Mouse (Mus musculus): ENCODE measurements around the gene Ing5.
"Not testable (repeated sequence)": the region's sequence is repeated elsewhere in the genome, so short reads cannot be mapped to it uniquely, and the experiment has no call there.

Gene Ing5

DNA sequence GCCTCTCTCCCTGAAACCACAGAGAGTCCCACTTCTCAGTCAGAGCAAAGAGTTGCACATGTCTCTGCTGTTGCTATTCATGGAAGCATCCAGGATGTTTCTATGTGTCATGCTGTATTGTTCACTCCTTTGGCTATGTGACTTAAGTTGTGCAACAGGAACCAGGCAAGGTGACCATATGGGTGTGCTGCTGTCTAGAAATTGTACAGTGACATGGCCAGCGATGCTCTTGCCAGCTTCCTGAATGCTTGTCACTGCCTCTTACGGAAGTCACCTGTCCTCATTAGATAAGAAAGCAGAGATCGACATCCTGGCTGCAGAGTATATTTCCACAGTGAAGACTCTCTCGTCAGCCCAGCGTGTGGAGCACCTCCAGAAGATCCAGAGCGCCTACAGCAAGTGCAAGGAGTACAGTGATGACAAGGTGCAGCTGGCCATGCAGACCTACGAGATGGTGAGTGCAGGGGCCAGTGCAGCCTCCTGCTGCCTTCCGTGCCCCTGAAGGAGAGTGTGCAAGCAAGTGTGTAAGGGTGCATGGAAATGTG, 7.8 kb downstream of the Ing5 start:
- DNase-seq (ENCODE audit: low spot score), result no peak

DNA sequence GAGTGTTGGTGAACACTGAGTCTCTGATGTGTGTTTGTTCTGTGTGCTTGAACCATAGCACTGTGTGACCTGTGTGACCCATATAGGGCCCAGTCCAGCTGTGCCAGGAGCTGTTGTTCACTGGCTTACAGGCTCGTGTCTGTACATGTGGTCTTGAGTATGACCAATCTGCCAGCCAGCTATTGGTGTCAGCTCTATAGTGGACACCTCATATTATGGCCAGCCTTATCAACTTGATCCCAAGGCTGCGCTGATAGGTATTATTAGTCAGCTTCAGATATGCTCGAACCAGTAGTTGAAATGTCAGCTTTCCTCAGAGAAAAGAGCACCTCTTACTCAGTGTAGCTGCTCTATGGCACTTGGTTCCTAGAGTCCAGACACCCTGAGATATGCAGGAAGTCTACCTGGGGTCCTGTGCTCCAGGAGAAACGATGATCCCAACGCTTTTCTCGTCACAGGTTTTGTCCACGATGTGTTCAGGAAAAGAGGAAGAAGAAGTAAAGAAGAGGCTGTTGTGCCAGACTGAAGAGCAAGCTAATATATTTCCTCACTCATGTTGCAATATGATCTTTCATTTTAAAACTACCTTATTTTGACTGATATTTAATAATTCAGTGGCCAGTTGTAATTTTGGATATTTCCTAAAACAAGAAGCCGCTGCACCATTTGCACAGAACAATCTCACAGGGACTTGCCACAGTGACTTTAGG, 14.2 kb downstream of the Ing5 start:
- no peak for DNase-seq (ENCODE audit: low spot score)

DNA sequence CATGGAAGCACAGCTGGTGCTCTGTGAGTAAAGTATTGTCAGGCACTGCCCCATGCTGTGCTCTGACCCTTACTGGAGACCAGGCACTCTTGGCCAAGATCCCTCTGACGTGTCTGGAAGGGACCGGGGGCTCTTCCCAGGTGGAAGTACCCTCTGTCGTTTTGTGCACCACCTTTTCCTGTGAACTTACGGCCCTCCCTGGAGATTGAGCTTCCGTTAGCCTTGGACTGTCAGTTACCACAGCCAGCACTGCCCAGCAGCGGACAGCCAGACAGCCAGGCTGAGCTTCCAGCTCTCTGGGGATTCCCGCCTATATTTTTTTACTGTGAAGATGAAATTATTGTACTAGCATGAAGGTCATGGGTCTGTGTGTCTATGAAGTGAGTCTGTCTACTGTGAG, 15.0 kb downstream of the Ing5 start:
- no peak for DNase-seq (ENCODE audit: low spot score)

DNA sequence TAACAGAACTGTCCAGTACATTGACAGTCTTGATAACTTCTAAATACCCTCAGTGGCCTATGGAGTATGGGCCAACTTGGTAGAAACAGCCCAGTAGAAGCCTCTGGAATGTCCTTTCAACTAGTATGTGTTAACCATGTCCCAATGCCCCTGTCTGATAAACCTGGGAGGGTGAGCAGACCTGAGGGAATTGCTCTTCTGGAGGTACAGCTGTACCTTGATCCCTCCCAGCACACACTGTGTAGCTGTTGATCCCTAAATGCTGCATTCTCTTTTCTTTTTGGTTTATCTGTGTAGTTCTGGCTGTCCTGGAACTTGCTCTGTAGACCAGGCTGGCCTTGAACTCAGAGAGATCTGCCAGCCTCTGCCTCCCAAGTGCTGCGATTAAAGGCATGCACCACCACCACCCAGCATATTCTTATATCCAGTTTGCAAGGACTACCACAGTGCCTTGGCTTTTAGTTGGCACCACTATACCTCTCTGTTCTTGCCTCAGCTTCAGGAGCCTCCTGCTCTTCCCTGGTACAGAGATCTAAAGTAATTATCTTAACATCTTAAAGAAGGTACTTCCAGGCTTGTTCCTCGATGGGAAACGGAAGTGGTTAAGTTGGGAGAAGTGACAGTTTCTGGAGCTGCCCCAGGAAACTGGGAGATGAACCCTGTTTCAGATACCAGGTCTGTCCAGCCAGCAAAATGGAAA, 20.2 kb downstream of the Ing5 start:
- no peak for DNase-seq (ENCODE audit: low spot score)

DNA sequence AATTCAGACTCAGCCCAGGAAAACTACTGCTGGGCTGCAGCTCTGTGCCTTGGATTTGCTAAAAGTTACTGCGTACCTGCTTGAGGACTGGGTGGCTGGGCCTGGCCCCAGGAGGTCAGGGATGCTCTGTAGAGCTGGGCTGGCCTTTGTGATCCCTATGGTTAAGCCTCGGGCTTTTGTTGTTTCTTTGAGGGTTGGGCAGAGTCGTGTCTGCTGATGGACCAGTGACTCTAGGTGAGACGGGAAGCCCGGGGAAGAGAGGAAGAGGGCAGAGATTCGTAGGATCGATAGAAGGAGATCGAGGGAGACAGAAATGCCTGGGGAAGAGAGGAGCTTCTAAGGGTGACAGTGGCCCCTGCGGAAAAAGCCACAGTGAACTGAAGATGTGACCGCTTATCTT, 20.8 kb downstream of the Ing5 start, which contains the start of gene D2hgdh:
TSS of gene D2hgdh (plus strand) at position 301 of the 400 bp plus-strand sequence.
- DNase-seq (ENCODE audit: low spot score), result no peak

DNA sequence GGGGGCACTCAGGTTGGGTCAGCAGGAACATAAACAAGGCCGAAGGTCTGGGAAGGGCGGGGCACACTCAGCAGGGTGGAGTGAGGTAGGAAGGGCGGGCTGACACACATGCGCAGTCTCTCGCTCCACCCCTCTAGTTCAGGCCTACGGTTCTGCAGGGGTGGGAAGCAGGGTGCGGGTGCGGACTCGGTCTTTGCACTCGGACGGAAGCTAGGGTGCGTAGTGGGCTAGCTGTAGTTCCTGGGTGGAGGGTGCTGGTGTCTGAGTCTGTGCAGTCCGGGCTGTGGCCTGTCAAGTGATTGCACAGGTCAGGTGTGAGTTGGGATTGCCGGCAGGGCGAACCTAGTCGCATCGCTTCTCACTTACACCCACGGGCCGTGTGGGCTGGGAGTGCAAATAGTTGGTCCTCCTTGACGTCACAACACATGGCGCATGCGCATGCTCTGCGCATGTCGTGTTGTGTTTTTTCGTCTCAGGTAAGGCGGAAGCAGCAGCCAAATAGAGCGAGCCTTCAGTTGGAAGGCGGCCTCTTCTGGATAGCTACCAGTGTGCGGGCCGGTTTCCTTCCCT, 21.4 kb downstream of the Ing5 start:
- DNase-seq (ENCODE audit: low spot score), result peak; percentile 90

DNA sequence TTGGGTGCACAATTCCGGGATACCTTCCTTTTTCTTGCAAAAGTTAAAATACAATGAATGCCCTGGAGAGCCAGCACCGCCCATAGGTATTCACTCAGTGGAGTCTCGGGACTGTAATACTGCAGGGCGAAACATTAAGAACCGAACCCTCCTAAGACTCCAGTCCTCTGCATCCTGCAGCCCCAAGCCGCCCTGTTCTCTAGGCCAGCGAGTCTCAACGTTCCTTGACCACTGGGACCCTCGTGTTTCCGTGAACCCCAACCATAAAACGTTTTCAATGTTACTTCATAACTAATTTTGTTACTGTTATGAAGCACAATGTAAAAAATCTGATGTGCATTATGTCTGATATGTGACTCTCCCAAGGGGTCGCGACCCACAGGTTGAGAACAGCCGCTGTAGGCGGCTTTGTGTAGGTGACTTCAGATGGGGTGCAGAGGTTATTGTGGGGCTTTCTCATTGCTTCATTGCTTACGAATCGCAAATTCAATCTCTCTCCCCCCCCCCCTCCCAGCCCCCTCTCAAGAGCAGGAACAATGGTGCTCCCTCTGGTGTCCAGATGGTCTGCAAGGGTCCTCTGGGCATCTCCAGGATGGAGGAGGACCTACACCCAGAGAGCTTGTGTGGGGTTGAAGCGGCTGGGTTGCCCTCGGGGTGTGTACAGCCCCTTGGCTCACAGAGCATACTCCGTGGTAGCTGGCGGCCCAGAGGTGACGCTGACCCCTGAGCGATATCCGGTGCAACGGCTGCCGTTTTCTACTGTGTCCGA, 22.2 kb downstream of the Ing5 start:
- peak; percentile 42 for DNase-seq (ENCODE audit: low spot score)

DNA sequence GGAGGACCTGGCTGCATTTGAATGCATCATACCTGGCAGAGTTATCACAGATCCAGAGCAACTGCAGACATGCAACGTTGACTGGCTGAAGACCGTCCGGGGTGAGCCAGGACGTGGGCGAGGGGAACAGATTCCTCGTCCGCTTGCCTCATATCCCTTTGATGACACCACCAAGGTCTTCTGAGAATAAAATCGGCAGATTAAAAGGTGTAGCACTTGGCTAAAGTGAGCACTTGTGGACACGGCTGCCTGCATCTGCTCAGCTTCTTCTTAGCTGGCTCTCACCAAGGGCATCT, 22.7 kb downstream of the Ing5 start:
- no peak for DNase-seq (ENCODE audit: low spot score)

DNA sequence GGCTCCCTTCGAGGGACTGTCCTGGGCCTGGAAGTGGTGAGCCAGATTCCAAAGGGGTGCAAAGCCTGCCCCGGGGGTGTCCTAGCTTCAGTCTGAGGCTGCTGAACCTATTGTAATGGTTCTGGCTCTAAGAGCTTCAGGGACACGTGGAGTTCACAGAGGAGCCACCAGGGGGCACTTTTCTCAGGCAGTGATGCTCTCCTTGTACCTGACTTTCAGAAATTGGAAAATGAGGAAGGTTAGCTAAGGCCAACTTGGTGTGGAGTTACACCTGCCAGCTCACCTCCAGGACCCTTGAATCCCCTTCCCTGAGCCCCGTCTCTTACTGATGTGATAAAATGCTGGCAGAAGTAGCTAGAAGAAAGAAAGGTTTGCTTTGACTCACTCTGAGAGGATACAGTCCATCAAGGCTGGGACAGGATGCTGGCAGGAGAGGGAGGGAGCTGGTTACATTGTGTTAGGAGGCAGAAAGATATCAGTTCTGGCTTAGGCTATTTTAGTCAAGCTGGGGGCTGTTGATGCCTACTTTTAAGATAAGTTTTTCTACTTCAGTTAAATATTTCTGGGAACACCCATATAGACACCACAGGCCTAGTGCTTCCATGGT, 29.1 kb downstream of the Ing5 start:
- DNase-seq (ENCODE audit: low spot score), result not testable (repeated sequence)

DNA sequence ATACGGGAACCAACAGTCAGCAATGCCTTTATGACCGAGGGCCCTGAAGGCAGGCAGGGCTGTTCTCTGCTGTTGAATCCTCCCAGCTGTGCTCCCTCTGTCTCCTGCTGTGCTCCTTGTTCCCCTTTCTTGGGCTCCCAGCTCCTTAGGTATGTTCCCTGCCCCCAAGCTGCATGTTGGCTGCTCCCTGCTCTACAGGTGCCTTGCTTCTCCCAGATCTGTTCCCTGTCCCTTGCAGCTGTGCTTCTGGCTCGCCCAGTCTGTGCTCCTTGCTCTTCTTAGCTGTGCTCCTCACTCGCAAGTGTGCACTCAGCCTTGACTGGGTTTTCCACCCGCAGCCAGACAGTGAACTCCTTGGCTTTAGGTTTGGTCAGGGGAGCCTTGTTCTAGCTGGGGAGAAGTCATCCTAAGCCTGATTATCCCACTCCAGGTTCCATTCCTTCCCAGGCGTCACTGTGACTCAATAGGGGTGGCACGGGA, 30.9 kb downstream of the Ing5 start:
- no peak for DNase-seq (ENCODE audit: low spot score)

DNA sequence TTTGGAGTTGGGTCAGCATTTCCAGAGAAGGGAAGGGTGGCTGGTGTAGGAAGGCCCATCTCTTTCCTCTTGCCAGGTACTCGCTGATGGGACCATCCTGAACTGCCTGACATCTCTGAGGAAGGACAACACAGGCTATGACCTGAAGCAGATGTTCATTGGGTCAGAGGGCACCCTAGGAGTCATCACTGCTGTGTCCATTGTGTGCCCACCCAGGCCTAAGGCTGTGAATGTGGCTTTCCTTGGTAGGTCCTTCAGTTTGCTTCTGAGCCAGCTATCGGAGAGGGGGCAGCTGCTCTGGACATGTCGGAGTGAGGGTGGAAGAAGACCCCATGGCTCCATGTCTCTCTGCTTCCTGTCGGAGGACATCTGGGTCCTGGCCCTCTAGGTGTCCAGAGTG, 31.4 kb downstream of the Ing5 start:
- no peak for DNase-seq (ENCODE audit: low spot score)

DNA sequence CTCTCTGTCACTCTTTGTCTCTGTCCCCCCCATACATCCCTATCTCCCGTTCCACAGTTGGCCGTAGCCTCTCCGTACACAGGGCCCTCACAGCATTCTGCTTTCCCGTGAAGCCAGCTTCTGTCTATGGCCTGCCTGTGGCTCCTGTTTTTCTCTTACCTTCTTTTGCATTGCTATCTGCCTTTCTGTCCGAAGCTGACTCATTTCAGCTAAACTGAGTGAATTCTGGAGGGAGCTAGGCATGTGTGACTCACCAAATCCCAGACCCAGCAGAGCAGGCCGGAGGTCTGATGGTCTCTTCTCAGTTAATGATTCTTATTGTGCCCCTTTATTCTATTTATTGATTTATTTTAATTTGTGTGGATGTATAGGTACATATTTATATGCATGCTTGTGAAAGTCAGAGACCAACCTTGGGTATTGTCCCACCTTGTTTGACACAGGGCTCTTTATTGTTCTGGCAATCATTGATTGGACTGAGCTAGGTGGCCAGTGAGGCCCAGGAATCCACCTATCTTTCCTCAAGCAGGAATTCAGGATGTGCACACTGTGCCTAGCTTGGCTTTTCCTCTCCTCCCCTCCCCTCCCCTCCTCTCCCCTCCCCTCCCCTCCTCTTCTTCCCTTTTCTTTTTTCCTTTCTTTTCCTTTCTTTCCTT, 32.2 kb downstream of the Ing5 start:
- no peak for DNase-seq (ENCODE audit: low spot score)

DNA sequence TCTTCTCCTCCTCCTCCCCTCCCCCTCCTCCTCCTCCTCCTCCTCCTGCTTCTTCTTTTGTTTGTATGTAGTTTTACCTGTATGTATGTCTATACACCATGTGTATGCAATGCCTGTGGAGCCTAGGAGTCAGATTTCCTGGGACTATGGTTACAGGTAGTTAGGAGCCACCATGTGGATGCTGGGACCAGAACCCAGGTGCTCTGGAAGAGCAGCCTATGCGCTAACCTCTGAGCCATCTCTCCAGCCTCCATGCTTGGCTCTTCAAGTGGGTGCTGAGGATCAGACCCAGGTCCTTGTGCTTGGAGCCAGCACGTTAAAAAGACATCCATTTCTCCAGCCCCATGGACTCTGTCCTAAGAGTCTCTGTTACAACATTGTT, 32.8 kb downstream of the Ing5 start:
- DNase-seq (ENCODE audit: low spot score), result no peak

DNA sequence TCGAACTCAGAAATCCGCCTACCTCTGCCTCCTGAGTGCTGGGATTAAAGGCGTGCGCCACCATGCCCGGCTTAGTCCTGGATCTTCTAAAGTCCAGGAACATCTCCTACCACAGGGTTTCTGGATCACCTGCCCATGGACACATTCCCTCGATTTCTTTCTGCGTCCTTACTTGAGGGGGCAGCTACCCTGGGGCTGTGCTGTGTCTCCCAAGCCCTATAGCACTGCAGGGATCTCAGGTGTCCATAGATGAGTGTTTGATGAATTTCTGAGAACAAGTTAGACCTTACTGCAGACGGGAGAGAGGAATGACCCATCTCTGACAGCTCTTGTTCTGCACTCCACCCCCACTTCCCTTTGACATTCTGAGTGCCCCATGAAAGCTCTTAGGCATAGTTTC, 33.6 kb downstream of the Ing5 start:
- no peak for DNase-seq (ENCODE audit: low spot score)

DNA sequence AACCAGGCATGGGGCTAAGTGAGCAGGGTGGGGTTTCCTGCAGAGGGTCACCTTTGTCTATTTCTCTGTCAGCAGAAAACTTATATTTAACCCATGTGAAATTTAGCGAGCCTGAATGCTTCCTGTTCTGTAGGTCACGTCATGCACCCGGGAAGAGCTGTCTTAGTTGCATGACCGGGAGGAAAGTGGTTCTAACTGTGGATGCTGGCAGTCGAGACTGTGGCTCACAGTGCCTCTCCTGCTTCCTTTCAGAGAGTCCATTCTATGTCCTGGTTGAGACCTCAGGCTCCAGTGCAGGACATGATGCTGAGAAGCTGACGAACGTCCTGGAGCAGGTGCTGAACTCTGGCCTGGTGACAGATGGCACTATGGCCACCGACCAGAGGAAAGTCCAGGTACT, 34.8 kb downstream of the Ing5 start:
- not testable (repeated sequence) for DNase-seq (ENCODE audit: low spot score)

DNA sequence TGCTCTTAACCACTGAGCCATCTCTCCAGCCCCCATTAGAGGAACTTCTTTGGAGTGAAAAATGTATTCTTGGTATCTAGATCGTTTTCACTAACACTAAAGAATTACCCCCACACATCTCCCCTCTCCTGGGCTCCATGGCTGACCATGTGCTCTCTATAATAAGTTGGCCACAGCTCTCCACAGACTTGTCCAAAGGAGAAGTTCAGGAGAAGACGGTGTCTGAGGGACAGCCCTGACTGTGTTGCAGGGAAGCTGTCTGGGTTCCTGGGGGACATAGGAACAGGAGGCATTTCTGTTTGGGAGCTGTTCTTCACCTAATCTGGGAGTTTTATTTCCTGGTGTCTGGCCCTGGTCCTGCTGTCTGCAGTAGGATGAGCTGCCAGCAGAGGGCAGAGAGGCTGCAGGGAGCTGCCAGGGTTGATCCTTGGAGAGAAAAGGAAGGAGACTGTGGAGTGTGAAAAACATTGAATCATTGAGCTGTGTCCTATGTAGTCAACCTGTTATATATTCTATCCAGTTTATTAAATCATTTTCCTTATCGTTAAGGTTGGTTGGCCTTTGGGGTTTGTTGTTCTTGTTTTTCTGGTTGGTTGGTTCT, 42.1 kb downstream of the Ing5 start:
- DNase-seq (ENCODE audit: low spot score), result not testable (repeated sequence)

DNA sequence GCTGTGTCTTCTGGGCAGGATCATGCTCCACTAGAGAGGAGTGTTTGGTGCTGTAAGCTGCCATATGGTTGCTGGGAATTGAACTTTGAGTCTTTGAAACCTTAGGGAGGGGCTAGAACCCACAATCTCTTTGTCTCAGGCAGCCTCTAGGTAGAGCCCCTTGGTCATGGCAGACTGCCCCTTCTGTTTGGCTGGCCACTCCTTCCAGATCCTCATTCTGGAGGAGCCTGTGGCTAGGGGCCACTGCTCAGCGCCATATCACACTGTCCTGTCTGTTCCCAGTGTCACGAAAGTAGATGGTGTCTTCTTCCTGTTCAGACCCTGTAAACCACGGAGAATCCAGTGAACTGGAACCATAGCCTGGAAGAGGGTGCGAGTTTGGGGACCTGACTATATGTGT, 52.0 kb downstream of the Ing5 start:
- DNase-seq (ENCODE audit: low spot score), result not testable (repeated sequence)

DNA sequence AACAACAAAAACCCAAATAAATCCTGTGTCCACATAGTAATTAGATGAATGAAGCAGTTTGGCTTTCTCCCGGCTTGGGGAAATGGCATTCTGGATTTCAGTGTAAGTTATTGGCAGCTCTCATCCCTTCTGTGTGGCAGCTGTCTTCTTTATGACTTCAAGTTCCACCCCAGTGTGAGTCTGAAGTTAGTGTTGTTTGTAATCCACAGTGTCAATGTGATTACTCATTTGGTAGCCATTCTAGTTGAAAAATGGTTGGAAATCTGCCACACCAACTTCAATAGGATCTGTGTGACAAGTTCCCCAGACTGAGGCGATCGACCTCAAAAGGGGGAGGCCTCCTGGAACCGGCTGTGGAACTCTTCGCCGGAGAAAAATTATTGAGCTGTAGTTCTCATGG, 53.6 kb downstream of the Ing5 start:
- DNase-seq (ENCODE audit: low spot score), result no peak

DNA sequence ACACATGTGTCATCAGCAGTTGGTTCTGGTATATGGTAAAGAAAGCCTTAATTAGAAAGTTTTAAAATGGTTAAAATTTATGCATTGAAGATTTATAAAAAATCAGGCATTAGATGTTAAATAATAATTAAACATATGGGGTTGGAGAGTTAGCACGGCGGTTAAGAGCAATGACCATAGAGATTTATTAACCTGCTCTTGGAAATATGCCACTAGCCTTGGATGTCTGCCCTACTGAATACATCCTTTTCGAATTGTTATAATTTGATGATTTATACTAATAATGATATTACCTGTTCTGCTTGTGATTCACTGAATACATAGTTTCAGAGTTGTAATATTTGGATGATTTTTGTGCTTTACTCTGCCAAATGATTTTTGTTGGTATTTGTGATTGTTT, 54.2 kb downstream of the Ing5 start:
- DNase-seq (ENCODE audit: low spot score), result no peak

DNA sequence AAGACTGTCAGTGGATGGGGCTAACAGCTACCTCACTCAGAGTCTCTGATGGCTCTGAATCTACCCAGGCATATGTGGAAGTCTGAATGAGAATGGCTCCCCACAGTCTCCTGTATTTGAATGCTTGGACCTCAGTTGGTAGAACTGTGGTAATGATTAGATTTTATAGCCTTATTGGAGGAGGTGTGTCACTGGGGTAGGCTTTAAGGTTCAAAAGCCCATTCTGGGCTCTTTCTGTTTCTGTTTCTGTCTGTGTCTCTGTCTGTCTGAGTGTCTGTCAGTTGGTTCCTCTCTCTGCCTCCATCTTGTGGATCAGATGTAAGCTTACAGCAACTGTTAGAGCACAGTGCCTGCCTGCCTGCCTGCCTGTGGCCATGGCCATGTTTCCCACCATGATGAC, 55.9 kb downstream of the Ing5 start:
- no peak for DNase-seq (ENCODE audit: low spot score)

DNA sequence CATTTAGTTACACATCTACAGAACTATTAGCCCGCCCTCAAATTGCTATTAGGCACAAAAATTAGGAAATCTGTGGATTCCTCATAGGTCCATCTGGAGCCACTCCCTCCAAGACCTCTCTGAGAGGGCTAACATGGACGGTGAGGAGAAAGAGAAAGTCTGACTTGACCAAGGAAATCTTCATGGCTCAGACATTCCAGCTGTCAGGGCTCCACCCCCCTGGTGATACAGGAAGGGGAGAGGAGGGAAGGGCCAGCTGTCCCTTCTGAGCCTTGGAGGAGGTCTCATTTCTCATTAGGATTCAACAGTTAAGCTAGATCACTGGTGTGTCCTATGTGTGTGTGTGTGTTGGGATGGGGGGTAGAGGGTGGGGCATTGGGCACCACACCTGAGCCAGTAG, 57.3 kb downstream of the Ing5 start, which contains the start of gene Gal3st2:
TSS of gene Gal3st2 (plus strand) at position 259 of the 400 bp plus-strand sequence.
- not testable (repeated sequence) for DNase-seq (ENCODE audit: low spot score)

Measured in retina, embryonic 14.5 days (tissue).